Mouse (Mus musculus): ENCODE measurements around the gene Olfr523. TPM values are rescaled to one million over a fixed set of nuclear protein-coding genes. Genes with fewer than 3 reads are reported as not detected.
"Not testable (repeated sequence)": the region's sequence is repeated elsewhere in the genome, so short reads cannot be mapped to it uniquely, and the experiment has no call there.

Gene Olfr523
- not detected in 2 replicates for polyA plus RNA-seq (2015; fragmentation: Nextera tagmentation; extraction: Ambion mirVana)

- H3K4me2 ChIP-seq (replicated peaks) = no peak within 1 kb of the TSS
- WGBS = 17% methylated on average over 1 of the region's 1 CpGs
- H3K27me3 ChIP-seq = no peaks in the 10 kb centered on the region
- H3K9me3 ChIP-seq = no peaks in the 10 kb centered on the region
- no peaks in the 10 kb centered on the region for H3K4me1 ChIP-seq
- H3K4me3 ChIP-seq = no peak within 1 kb of the TSS
- no peaks in the 10 kb centered on the region for H3K36me3 ChIP-seq
- no peak within 1 kb of the TSS for H3K27ac ChIP-seq
- H3K9ac ChIP-seq = no peak within 1 kb of the TSS
- no peak for ATAC-seq (ENCODE audit: low FRiP score, low read depth)
Observed at GRCm38 (mm10) chr7:140172936-140173335, at the start of gene Olfr523. Gene Olfr523 (plus strand): TSS chr7:140173217.

GRCm38 (mm10) chr7:140124382-140124781 lies 48.6 kb upstream of the Olfr523 start:
- WGBS = 95% methylated on average over 1 of the region's 1 CpGs
- ATAC-seq (ENCODE audit: low FRiP score, low read depth) = no peak
- no peak overlapping the region for H3K9ac ChIP-seq
- H3K27me3 ChIP-seq = peaks cover 3% of the 10 kb centered on the region; the same call in 1 of the 2 replicates
- peaks cover 14% of the 10 kb centered on the region for H3K4me1 ChIP-seq
- H3K4me3 ChIP-seq = no peak overlapping the region
- no peaks in the 10 kb centered on the region for H3K9me3 ChIP-seq
- H3K4me2 ChIP-seq (replicated peaks) = no peak overlapping the region
- H3K27ac ChIP-seq = no peak overlapping the region
- peaks cover 3% of the 10 kb centered on the region; the same call in 1 of the 2 replicates for H3K36me3 ChIP-seq

- ATAC-seq (ENCODE audit: low FRiP score, low read depth) = peak; percentile 98
- H3K36me3 ChIP-seq = peaks cover 14% of the 10 kb centered on the region
- H3K4me2 ChIP-seq (replicated peaks) = peak overlapping the region; percentile 87
- H3K27ac ChIP-seq = peak overlapping the region; percentile 63; the same call in 1 of the 2 replicates
- H3K9ac ChIP-seq = peak overlapping the region; percentile 85
- peaks cover 3% of the 10 kb centered on the region; the same call in 1 of the 2 replicates for H3K27me3 ChIP-seq
- peak overlapping the region; percentile 81 for H3K4me3 ChIP-seq
- H3K4me1 ChIP-seq = peaks cover 14% of the 10 kb centered on the region
- 2% methylated on average over 40 of the region's 40 CpGs for WGBS
- no peaks in the 10 kb centered on the region for H3K9me3 ChIP-seq
Observed at GRCm38 (mm10) chr7:140125278-140126021, 47.6 kb upstream of the Olfr523 start.

- Histone ChIP-seq H3K27ac (peak overlapping the region; percentile 63; the same call in 1 of the 2 replicates), H3K36me3 (peaks cover 18% of the 10 kb centered on the region), H3K4me3 (peak overlapping the region; percentile 81), H3K27me3 (peaks cover 3% of the 10 kb centered on the region; the same call in 1 of the 2 replicates), H3K4me1 (peaks cover 14% of the 10 kb centered on the region), H3K9ac (peak overlapping the region; percentile 85), H3K4me2 (replicated peaks) (peak overlapping the region; percentile 87), H3K9me3 (no peaks in the 10 kb centered on the region)
- peak; percentile 14; the same call in 1 of the 2 replicates for ATAC-seq (ENCODE audit: low FRiP score, low read depth)
- 5% methylated on average over 5 of the region's 5 CpGs for WGBS
Observed at GRCm38 (mm10) chr7:140126022-140126350, 47.0 kb upstream of the Olfr523 start.

- ATAC-seq (ENCODE audit: low FRiP score, low read depth) = no peak
- Histone ChIP-seq H3K4me2 (replicated peaks) (peak overlapping the region; percentile 35; the same call in 1 of the 2 replicates), H3K4me3 (no peak overlapping the region), H3K27ac (no peak overlapping the region), H3K4me1 (peaks cover 14% of the 10 kb centered on the region), H3K9ac (no peak overlapping the region), H3K27me3 (peaks cover 3% of the 10 kb centered on the region; the same call in 1 of the 2 replicates), H3K36me3 (peaks cover 23% of the 10 kb centered on the region), H3K9me3 (no peaks in the 10 kb centered on the region)
- 80% methylated on average over 3 of the region's 3 CpGs for WGBS
Observed at GRCm38 (mm10) chr7:140126934-140127333, 46.1 kb upstream of the Olfr523 start.

GRCm38 (mm10) chr7:140127911-140128310 lies 45.1 kb upstream of the Olfr523 start:
- H3K4me2 ChIP-seq (replicated peaks) = no peak overlapping the region
- no peaks in the 10 kb centered on the region for H3K9me3 ChIP-seq
- H3K36me3 ChIP-seq = peaks cover 23% of the 10 kb centered on the region
- peaks cover 3% of the 10 kb centered on the region; the same call in 1 of the 2 replicates for H3K27me3 ChIP-seq
- 88% methylated on average over 2 of the region's 2 CpGs for WGBS
- H3K4me1 ChIP-seq = peaks cover 14% of the 10 kb centered on the region
- H3K27ac ChIP-seq = no peak overlapping the region
- no peak overlapping the region for H3K4me3 ChIP-seq
- no peak for ATAC-seq (ENCODE audit: low FRiP score, low read depth)
- no peak overlapping the region for H3K9ac ChIP-seq

- ATAC-seq (ENCODE audit: low FRiP score, low read depth); H3K9me3 ChIP-seq; H3K4me3 ChIP-seq; H3K9ac ChIP-seq; H3K27ac ChIP-seq; H3K27me3 ChIP-seq; H3K4me1 ChIP-seq; H3K4me2 ChIP-seq (replicated peaks): not testable (repeated sequence)
- 86% methylated on average over 7 of the region's 7 CpGs for WGBS
- peaks cover 37% of the 10 kb centered on the region for H3K36me3 ChIP-seq
Observed at GRCm38 (mm10) chr7:140132184-140132583, 40.8 kb upstream of the Olfr523 start.

- H3K27me3 ChIP-seq; H3K4me3 ChIP-seq; H3K4me1 ChIP-seq; H3K9me3 ChIP-seq; H3K4me2 ChIP-seq (replicated peaks); ATAC-seq (ENCODE audit: low FRiP score, low read depth); H3K27ac ChIP-seq; H3K9ac ChIP-seq: not testable (repeated sequence)
- 87% methylated on average over 7 of the region's 7 CpGs for WGBS
- H3K36me3 ChIP-seq = peaks cover 37% of the 10 kb centered on the region
Observed at GRCm38 (mm10) chr7:140134033-140134432, 39.0 kb upstream of the Olfr523 start.

GRCm38 (mm10) chr7:140135106-140135770 lies 37.8 kb upstream of the Olfr523 start:
- no peak overlapping the region for H3K9ac ChIP-seq
- no peak overlapping the region for H3K4me3 ChIP-seq
- no peak overlapping the region for H3K4me2 ChIP-seq (replicated peaks)
- peaks cover 6% of the 10 kb centered on the region for H3K4me1 ChIP-seq
- H3K9me3 ChIP-seq = no peaks in the 10 kb centered on the region
- WGBS = 86% methylated on average over 5 of the region's 5 CpGs
- no peaks in the 10 kb centered on the region for H3K27me3 ChIP-seq
- no peak for ATAC-seq (ENCODE audit: low FRiP score, low read depth)
- H3K36me3 ChIP-seq = peaks cover 25% of the 10 kb centered on the region
- no peak overlapping the region for H3K27ac ChIP-seq

GRCm38 (mm10) chr7:140137135-140138020 lies 35.6 kb upstream of the Olfr523 start, which contains the start of gene Mtg1:
Gene Mtg1 (plus strand): TSS chr7:140137564.
- peak within 1 kb of the TSS; percentile 79 for H3K4me3 ChIP-seq
- H3K4me1 ChIP-seq = peaks cover 6% of the 10 kb centered on the region
- no peaks in the 10 kb centered on the region for H3K27me3 ChIP-seq
- H3K4me2 ChIP-seq (replicated peaks) = peak within 1 kb of the TSS; percentile 81
- H3K9ac ChIP-seq = peak within 1 kb of the TSS; percentile 89
- ATAC-seq (ENCODE audit: low FRiP score, low read depth) = peak; percentile 98
- H3K9me3 ChIP-seq = no peaks in the 10 kb centered on the region
- H3K27ac ChIP-seq = peak within 1 kb of the TSS; percentile 59; the same call in 1 of the 2 replicates
- peaks cover 14% of the 10 kb centered on the region for H3K36me3 ChIP-seq
- 1% methylated on average over 39 of the region's 39 CpGs for WGBS

- WGBS = under 1% methylated on average over 8 of the region's 8 CpGs
- peak overlapping the region; percentile 59; the same call in 1 of the 2 replicates for H3K27ac ChIP-seq
Observed at GRCm38 (mm10) chr7:140138021-140138310, 35.1 kb upstream of the Olfr523 start.

More at GRCm38 (mm10) chr7:140138021-140138310, 35.1 kb upstream of the Olfr523 start:
- Histone ChIP-seq H3K36me3 (peaks cover 14% of the 10 kb centered on the region), H3K9ac (peak overlapping the region; percentile 89), H3K4me1 (peaks cover 6% of the 10 kb centered on the region), H3K27me3 (no peaks in the 10 kb centered on the region), H3K9me3 (no peaks in the 10 kb centered on the region), H3K4me2 (replicated peaks) (peak overlapping the region; percentile 81), H3K4me3 (peak overlapping the region; percentile 79)
- ATAC-seq (ENCODE audit: low FRiP score, low read depth) = no peak

All from limb, embryonic 13.5 days (tissue).